ENCODE assay signal across 9 mouse cellular contexts in genomic region chr10:84758483-84759431, GRCm38 (mm10). TPM values are rescaled to one million over a fixed set of nuclear protein-coding genes. Genes with fewer than 3 reads are reported as not detected.
DNase-seq lines count a peak whose midpoint lies in the region; ATAC-seq and TF ChIP-seq lines count a peak whose summit lies in the region.
"Had no signal": no experiment of that assay in that cellular context is flagged by ENCODE, and none has a peak within 500 bp of the region (broad histone marks: within the 10 kb centered on the region; RNA-seq: fewer than 3 reads in every experiment).

No protein-coding gene starts in this region.

- no peaks in the 10 kb centered on the region for H3K9me3 ChIP-seq in forebrain, embryonic 15.5 days
- H3K9me3 ChIP-seq in limb, embryonic 10.5 days (replicated peaks) = no peaks in the 10 kb centered on the region
- H3K9me3 ChIP-seq in stomach, embryonic 16.5 days (replicated peaks; ENCODE audit: control insufficient read depth, low read length) = no peaks in the 10 kb centered on the region
- H3K9me3 ChIP-seq: liver, embryonic 13.5 days had no signal

- peaks cover 36% of the 10 kb centered on the region for H3K4me1 ChIP-seq in testis, adult 2 months (ENCODE audit: control insufficient read depth, insufficient read depth, low read length)
- peaks cover 66% of the 10 kb centered on the region for H3K4me1 ChIP-seq in forebrain, embryonic 15.5 days
- peaks cover 57% of the 10 kb centered on the region for H3K4me1 ChIP-seq in limb, embryonic 10.5 days
- H3K4me1 ChIP-seq in stomach, embryonic 16.5 days (ENCODE audit: control insufficient read depth, insufficient read depth, low read length) = peaks cover 28% of the 10 kb centered on the region

- H3K4me2 ChIP-seq in forebrain, embryonic 15.5 days (replicated peaks) = peak overlapping the region; percentile 95
- H3K4me2 ChIP-seq in stomach, embryonic 16.5 days (ENCODE audit: low read depth, low read length) = no peak overlapping the region
- H3K4me2 ChIP-seq: liver, embryonic 13.5 days had no signal

- H3K27ac ChIP-seq in testis, adult 2 months (ENCODE audit: control insufficient read depth, insufficient read depth, low read depth, low read length) = no peak overlapping the region
- H3K27ac ChIP-seq in forebrain, embryonic 15.5 days (replicated peaks) = no peak overlapping the region
- no peak overlapping the region for H3K27ac ChIP-seq in limb, embryonic 10.5 days
- H3K27ac ChIP-seq in stomach, embryonic 16.5 days (ENCODE audit: low read length) = no peak overlapping the region
- H3K27ac ChIP-seq: liver, embryonic 13.5 days had no signal

- WGBS in forebrain, embryonic 15.5 days = 3% methylated on average over 51 of the region's 51 CpGs
- WGBS in limb, embryonic 10.5 days = 1% methylated on average over 51 of the region's 51 CpGs
- WGBS in stomach, embryonic 16.5 days = 3% methylated on average over 51 of the region's 51 CpGs

- H3K9ac ChIP-seq in forebrain, embryonic 15.5 days (replicated peaks) = no peak overlapping the region; the same call in none of the 2 replicates
- no peak overlapping the region for H3K9ac ChIP-seq in stomach, embryonic 16.5 days (ENCODE audit: low read length)
- H3K9ac ChIP-seq: liver, embryonic 13.5 days had no signal

- DNase-seq in testis, postnatal 10 days (ENCODE audit: low spot score) = no peak
- peak; percentile 67 for DNase-seq in limb, embryonic 10.5 days (ENCODE audit: low spot score)
- DNase-seq in adrenal gland, adult 2 months = no peak
- no peak for DNase-seq in thymus, adult 18-20 months
- DNase-seq in spleen, adult 12 weeks (ENCODE audit: low spot score) = no peak
- DNase-seq: liver, embryonic 13.5 days had no signal

- no peak for TF ChIP-seq CTCF in testis, adult 2 months (IDR thresholded peaks at IDR 0.05; ENCODE audit: control insufficient read depth, insufficient read depth, insufficient replicate concordance, low read depth, low read length)

- H3K4me3 ChIP-seq in testis, adult 2 months (ENCODE audit: control insufficient read depth, low read depth, low read length) = peak overlapping the region; percentile 90
- peak overlapping the region; percentile 52 for H3K4me3 ChIP-seq in forebrain, embryonic 15.5 days
- H3K4me3 ChIP-seq in limb, embryonic 10.5 days = peak overlapping the region; percentile 1; the same call in 1 of the 2 replicates
- H3K4me3 ChIP-seq in stomach, embryonic 16.5 days (replicated peaks; ENCODE audit: low read length) = peak overlapping the region; percentile 11; the same call in 1 of the 2 replicates
- H3K4me3 ChIP-seq: liver, embryonic 13.5 days had no signal

- H3K27me3 ChIP-seq in testis, adult 2 months (ENCODE audit: control insufficient read depth, insufficient read depth, low read length) = peaks cover 24% of the 10 kb centered on the region
- H3K27me3 ChIP-seq in forebrain, embryonic 15.5 days = peaks cover 38% of the 10 kb centered on the region
- peaks cover 98% of the 10 kb centered on the region for H3K27me3 ChIP-seq in limb, embryonic 10.5 days (ENCODE audit: low read depth, poor library complexity, severe bottlenecking)
- H3K27me3 ChIP-seq in stomach, embryonic 16.5 days (ENCODE audit: control insufficient read depth, insufficient read depth, low read length) = peaks cover 96% of the 10 kb centered on the region

- no peaks in the 10 kb centered on the region for H3K36me3 ChIP-seq in testis, adult 2 months (ENCODE audit: control insufficient read depth, insufficient read depth, low read length)
- no peaks in the 10 kb centered on the region for H3K36me3 ChIP-seq in forebrain, embryonic 15.5 days
- H3K36me3 ChIP-seq in limb, embryonic 10.5 days = no peaks in the 10 kb centered on the region
- no peaks in the 10 kb centered on the region for H3K36me3 ChIP-seq in stomach, embryonic 16.5 days (ENCODE audit: control insufficient read depth, insufficient read depth, low read length)
- H3K36me3 ChIP-seq: liver, embryonic 13.5 days had no signal

- no peak for TF ChIP-seq POLR2A in testis, adult 2 months (IDR thresholded peaks at IDR 0.05; ENCODE audit: control insufficient read depth, low read depth, low read length)

- ATAC-seq in forebrain, embryonic 15.5 days (replicated peaks) = no peak
- no peak for ATAC-seq in stomach, embryonic 16.5 days (ENCODE audit: insufficient read depth, low FRiP score)

RNA-seq across cellular contexts. Expression of gene Rfx4, which starts 2.9 kb away (rescaled TPM):
- 83.8 and 93.1 TPM in 2 replicates for polyA plus RNA-seq in testis, adult 2 months (2012; rRNA removed)
- 7.1 and 8.4 TPM in 2 replicates for polyA plus RNA-seq in forebrain, embryonic 15.5 days (2015; fragmentation: Nextera tagmentation; extraction: Ambion mirVana)
- 0.06 TPM in 1 of 2 replicates, not detected in the other for polyA plus RNA-seq in limb, embryonic 10.5 days (2016; fragmentation: Nextera tagmentation; extraction: Ambion mirVana)
- polyA plus RNA-seq in stomach, embryonic 16.5 days (2015; fragmentation: Nextera tagmentation; extraction: Ambion mirVana) = 0.06 TPM in 1 of 2 replicates, not detected in the other
- under 1 TPM in 1 of 2 experiments, not detected in 1; 0.10 TPM for total RNA-seq in adrenal gland, adult 2 months (2021)
- 0.06 TPM in 1 of 2 replicates, not detected in the other for polyA plus RNA-seq in adrenal gland, adult 2 months (2012; rRNA removed)
- polyA plus RNA-seq: liver, embryonic 13.5 days had no signal

Comparison
In these comparisons a context has a peak if more than half of its experiments do, and no peak if none do; other contexts are left out.
1. H3K4me3 ChIP-seq: peak in every context shown above with its lines; median percentile 90 in testis, adult 2 months; 52 in forebrain, embryonic 15.5 days; 11 in stomach, embryonic 16.5 days; 1 in limb, embryonic 10.5 days.